ENCODE assay signal across 8 mouse cellular contexts in genomic region chr7:132551351-132552126, GRCm38 (mm10). TPM values are rescaled to one million over a fixed set of nuclear protein-coding genes. Genes with fewer than 3 reads are reported as not detected.
A peak's percentile ranks its signal among the peaks of the same experiment; 100 is the strongest.
DNase-seq lines count a peak whose midpoint lies in the region; ATAC-seq and TF ChIP-seq lines count a peak whose summit lies in the region.

No protein-coding gene starts in this region.

- no peak for DNase-seq in Patski (ENCODE audit: low read depth, low spot score)
- DNase-seq in cerebellum, postnatal 14 days = peak; percentile 98
- peak; percentile 96 to 97 for DNase-seq in frontal cortex, postnatal 25 days (ENCODE audit: low spot score in 2 of 2)
- peak; percentile 96 for DNase-seq in left cerebral cortex, adult 11 months (ENCODE audit: low spot score)
- DNase-seq in lung, postnatal 4 days = peak; percentile 94 to 97
- DNase-seq in retina, postnatal 7 days (ENCODE audit: low read depth, low spot score) = peak; percentile 81
- peak; percentile 89 for DNase-seq in urinary bladder, adult 2 months (ENCODE audit: low spot score)

- peaks cover 7% of the 10 kb centered on the region for H3K27me3 ChIP-seq in Patski
- no peaks in the 10 kb centered on the region for H3K27me3 ChIP-seq in hindbrain, embryonic 15.5 days

- WGBS in hindbrain, embryonic 15.5 days = 2% methylated on average over 27 of the region's 27 CpGs

- peak overlapping the region; percentile 39 for H3K9ac ChIP-seq in hindbrain, embryonic 15.5 days

- H3K27ac ChIP-seq in hindbrain, embryonic 15.5 days (replicated peaks) = peak overlapping the region; percentile 56

- peaks cover 5% of the 10 kb centered on the region; the same call in 1 of the 2 replicates for H3K4me1 ChIP-seq in hindbrain, embryonic 15.5 days (replicated peaks)

- H3K4me3 ChIP-seq in hindbrain, embryonic 15.5 days = peak overlapping the region; percentile 43

- TF ChIP-seq CTCF in Patski (IDR thresholded peaks at IDR 0.05) = peak; percentile 94

- peak; percentile 89 for ATAC-seq in Patski
- ATAC-seq in hindbrain, embryonic 15.5 days (ENCODE audit: low FRiP score, low read depth) = peak; percentile 97

- no peaks in the 10 kb centered on the region for H3K9me3 ChIP-seq in hindbrain, embryonic 15.5 days

- H3K4me2 ChIP-seq in hindbrain, embryonic 15.5 days = peak overlapping the region; percentile 81

- POLR2A ChIA-PET in Patski (lab: Charles Lee) = interaction anchor here (0.7 kb wide), 1 partner anchor 89 kb away, joined by 3 read pairs; no protein-coding TSS in a partner anchor

- CTCF ChIA-PET in Patski (lab: Charles Lee) = interaction anchor here (0.7 to 3.1 kb wide), 16 partner anchors 16 to 330 kb away, joined by 3 to 11 read pairs (median 4); partner anchors contain the start of gene Oat

- no peaks in the 10 kb centered on the region for H3K36me3 ChIP-seq in hindbrain, embryonic 15.5 days

- in situ Hi-C loops in Patski (cut with MboI; ENCODE audit: low pct_unique_long_range_greater_than_20kb) = loop anchor here (25.0 kb wide), 1 partner anchor 989 kb away; the partner anchor contains the start of gene Bub3

RNA-seq across cellular contexts. Expression of gene Oat, which starts 24.7 kb away (rescaled TPM):
- polyA plus RNA-seq in Patski (2021) = 464 TPM
- polyA plus RNA-seq in hindbrain, embryonic 15.5 days (2015; fragmentation: Nextera tagmentation; extraction: Ambion mirVana) = 109 and 110 TPM in 2 replicates
- 192 and 193 TPM in 2 replicates for polyA plus RNA-seq in urinary bladder, adult 2 months (2012; rRNA removed)

RNA-seq across cellular contexts. Expression of gene Nkx1-2, which starts 47.9 kb away (rescaled TPM):
- 0.26 TPM for polyA plus RNA-seq in Patski (2021)
- polyA plus RNA-seq in hindbrain, embryonic 15.5 days (2015; fragmentation: Nextera tagmentation; extraction: Ambion mirVana) = 0.52 and 0.63 TPM in 2 replicates
- not detected in 2 replicates for polyA plus RNA-seq in urinary bladder, adult 2 months (2012; rRNA removed)

RNA-seq across cellular contexts. Expression of gene Lhpp, which starts 58.9 kb away (rescaled TPM):
- 23.6 TPM for polyA plus RNA-seq in Patski (2021)
- polyA plus RNA-seq in hindbrain, embryonic 15.5 days (2015; fragmentation: Nextera tagmentation; extraction: Ambion mirVana) = 45.8 and 50.6 TPM in 2 replicates
- polyA plus RNA-seq in urinary bladder, adult 2 months (2012; rRNA removed) = 21.0 and 23.7 TPM in 2 replicates
